Mouse (Mus musculus) adrenal gland, adult 8-10 months (tissue): Measurements from ENCODE around the gene Usf1. TPM values are rescaled to one million over a fixed set of nuclear protein-coding genes. Genes with fewer than 3 reads are reported as not detected.

Experiments used
- DNase-seq: peaks from one replicate; pipeline ENCODE4 v3.0.0; 2022
- total RNA-seq, 4 experiments: library from RNA; stranded (reverse); gene quantifications; 2 replicates each; pipeline ENCODE4 v1.2.4; 2022

Gene Usf1
- total RNA-seq: 10 to 100 TPM; 61.4 to 94.4 (median 75.4) TPM

DNA sequence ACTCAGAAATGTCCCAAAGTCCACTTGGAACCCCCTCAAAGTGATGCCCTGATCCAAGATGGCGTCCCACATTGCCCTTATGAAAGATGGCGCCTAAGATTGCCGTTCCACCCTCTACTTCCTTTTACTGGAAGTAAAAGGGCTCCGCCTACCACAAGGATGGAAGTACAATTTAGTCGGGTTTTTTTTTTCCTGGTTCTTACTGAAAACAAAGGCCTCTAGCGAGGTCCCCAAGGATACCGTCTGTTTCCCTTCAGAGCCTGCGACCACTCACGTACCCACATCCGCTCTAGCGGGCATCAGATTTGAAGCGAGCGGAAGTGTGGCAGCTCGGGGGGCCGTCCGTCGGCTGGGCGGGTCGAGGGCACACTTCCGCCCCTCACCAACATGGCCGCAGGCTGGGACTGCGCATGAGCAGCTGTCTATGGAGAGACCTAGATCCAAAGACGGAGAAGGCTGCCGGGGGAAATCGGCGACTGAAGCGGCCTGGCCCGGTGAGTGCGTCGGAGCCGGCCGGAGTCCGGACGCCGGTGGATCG, at the start of gene Usf1:
Gene Usf1 (plus strand): TSS at position 367 of the 538 bp plus-strand sequence.
- DNase-seq: peak; percentile 92

- no peak for DNase-seq
Observed at GRCm38 (mm10) chr1:171365934-171366333, 45.2 kb upstream of the Usf1 start.

- no peak for DNase-seq
Observed at GRCm38 (mm10) chr1:171369845-171370556, 41.1 kb upstream of the Usf1 start, which contains the start of gene Nectin4. Gene Nectin4 (plus strand): TSS chr1:171370099.

DNA sequence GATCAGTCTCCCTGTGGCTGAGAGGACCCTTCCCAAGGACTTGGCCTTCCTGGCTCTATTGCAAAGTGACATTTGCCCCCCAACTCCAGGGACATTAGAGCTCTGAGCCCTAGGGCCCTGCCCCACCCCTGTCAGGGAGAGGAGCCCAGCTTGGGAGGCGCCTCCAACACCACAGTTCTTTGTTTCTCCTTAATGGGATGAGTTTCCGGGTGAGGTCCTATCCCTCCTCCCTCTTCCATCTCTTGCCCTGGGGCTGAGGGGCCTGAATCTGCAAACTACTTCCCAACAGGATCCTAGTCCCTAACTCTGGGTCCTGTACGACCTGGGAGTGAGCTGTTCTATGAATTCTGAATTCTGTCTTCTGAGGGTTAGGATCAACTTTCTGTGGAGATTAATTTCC, 38.2 kb upstream of the Usf1 start:
- no peak for DNase-seq

DNA sequence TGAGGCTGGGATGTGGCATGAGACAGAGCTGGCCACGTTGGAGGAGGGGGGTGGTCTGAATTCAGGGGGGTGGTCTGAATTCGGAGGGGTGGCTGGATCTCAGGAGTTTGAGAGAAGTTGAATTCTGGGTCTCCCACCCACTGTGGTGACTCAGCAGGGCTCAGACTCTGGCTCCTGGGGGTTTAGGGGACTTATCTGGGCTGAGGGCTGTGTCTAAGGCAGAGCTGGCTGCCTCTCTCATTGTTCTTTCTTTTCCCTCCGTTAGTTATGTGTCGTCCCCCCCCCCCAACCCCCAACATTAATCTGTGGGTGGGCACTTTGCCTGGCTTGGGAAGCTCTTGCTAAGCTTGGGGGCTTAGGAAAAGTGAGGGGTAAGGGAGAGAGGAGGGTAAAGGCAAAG, 37.2 kb upstream of the Usf1 start:
- no peak for DNase-seq

DNA sequence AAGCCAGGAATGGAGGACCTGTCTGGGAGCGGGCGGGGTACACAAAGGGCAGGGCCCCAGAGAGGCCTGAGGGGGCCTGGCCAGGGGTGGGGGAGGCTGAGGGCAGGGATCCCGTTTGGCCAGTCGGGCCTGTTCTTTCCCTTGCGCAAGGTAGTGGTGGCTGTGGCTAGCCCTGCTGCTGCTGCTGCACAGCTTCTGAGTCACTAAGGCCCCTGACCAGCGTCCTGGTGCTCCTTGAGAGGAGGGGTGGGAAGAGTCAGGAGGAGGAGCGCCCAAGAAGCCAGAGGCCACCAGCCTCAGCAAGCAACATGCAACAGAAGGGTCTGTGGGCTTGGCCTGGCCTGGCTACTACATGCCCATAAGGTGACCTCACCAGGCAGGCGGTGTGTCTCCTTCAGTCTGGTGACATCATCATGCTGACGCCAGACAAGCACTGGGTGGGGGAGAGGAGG, 35.4 kb upstream of the Usf1 start:
- no peak for DNase-seq

GRCm38 (mm10) chr1:171378298-171378697, 32.8 kb upstream of the Usf1 start:
- no peak for DNase-seq

DNA sequence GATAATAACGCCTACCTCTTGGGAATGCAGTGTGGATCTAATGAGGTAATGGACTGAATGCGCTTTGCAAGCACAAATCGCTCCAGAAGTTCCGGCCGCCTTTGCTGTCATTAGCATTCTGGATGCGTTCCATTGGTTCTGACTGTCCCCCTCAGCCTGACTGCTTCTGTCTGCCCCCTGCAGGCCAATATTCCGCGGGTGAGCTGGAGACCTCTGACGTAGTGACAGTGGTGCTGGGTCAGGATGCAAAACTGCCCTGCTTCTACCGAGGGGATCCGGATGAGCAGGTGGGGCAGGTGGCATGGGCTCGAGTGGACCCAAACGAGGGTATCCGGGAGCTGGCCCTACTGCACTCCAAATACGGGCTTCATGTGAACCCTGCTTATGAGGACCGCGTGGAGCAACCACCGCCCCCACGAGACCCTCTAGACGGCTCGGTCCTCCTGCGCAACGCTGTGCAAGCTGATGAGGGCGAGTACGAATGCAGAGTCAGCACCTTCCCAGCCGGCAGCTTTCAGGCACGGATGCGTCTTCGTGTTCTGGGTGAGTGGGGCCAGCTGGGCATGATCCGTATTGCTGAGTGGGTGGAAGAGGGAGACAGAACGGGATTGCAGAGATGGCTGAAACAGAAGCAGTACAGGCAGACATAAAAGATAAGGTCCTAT, 31.0 kb upstream of the Usf1 start:
- peak; percentile 57 for DNase-seq

- no peak for DNase-seq
Observed at GRCm38 (mm10) chr1:171382096-171382620, 29.0 kb upstream of the Usf1 start.

DNA sequence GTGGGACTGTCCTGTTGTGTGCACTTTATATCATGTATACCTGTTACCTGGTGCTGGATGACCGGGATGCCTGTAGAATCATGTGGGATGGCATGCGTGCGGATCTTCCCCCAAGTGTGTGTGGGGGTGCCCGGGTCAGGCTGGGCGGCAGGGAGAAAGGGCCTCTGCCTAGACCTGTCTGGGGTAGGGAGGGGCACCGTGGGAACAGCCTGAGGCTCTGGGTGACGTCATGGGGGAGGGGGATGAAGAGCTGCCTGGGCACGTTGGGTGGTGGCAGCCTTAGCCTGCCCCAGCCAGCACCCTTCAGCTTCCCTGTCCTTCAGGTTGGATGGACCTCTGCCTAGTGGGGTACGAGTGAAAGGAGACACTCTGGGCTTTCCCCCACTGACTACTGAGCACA, 26.8 kb upstream of the Usf1 start:
- DNase-seq: no peak

- DNase-seq: no peak
Observed at GRCm38 (mm10) chr1:171385171-171385570, 25.9 kb upstream of the Usf1 start.

DNA sequence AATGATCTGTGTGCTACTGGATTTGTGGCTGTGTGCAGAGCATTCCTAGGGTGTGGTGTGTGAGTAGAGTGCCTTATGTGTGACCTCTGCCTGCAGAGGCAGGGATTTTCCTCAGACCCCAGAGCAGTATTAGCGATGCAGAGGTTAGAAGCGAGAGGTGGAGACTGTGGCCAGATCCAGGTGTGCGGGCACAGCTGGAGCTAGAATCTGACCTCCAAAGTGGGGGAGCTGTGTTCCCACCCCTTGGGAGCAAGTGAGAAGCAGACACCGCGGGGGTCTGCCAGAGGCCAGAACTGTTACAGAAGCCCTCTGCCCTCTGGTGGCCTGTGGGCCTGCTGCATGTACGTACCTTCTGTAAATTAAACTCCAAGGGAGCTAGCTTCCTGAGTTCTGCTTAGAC, 24.0 kb upstream of the Usf1 start:
- DNase-seq: no peak

DNA sequence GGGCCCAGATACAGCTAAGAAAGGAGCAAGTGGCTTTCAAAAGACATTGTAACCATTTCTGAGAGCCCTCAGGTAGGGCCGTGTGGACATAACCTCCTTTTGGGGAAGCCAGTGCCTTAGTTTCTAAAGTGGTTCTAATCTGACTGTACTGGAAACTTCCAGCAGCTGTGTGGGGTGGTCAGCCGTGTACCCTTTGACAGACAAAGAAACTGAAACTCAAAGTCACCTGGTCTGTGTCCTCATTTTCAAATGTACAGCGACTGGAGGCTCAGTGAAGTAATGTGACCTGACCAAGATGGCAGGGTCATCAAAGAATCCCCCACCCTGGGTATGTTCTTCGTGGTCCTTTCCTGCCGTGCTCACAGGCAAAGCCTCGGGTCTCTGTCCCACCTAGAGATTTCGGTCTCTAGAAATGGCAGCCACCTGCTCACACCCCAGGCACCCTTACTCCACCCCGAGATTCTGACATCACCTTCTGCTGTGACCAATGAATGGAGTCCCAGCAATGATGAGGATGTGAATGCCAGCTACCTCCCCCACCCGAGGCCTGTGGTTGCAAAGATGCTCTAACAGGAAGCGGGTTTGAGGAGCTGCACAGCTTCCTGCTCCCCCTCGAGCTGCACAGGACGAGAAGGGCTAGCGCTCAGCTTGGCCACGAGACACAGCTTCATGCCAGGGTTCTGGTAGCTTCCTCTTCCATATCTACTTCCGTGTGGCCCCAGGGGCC, 22.6 kb upstream of the Usf1 start, which contains the start of gene Arhgap30:
Gene Arhgap30 (plus strand): TSS at position 579 of the 727 bp plus-strand sequence.
- peak; percentile 32 for DNase-seq

GRCm38 (mm10) chr1:171390101-171390500, 21.0 kb upstream of the Usf1 start:
- no peak for DNase-seq

DNA sequence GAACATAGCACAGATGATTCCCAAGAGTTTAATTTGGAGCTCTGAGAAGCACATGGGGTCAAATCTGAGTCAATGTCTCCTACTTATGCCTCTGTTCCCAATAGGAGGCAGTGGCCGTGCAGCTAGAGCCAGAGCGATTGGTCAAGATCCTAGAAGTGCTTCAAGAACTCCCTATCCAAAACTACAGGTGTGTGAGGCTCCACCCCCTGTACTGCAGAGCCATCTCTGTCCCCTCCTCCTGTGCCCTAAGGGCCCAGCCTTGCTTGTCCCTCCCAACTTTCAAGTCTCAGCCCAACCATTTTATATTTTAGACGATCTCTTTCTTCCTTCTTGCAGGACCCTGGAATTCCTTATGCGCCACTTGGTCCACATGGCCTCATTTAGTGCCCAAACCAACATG, 9.3 kb upstream of the Usf1 start:
- no peak for DNase-seq

DNA sequence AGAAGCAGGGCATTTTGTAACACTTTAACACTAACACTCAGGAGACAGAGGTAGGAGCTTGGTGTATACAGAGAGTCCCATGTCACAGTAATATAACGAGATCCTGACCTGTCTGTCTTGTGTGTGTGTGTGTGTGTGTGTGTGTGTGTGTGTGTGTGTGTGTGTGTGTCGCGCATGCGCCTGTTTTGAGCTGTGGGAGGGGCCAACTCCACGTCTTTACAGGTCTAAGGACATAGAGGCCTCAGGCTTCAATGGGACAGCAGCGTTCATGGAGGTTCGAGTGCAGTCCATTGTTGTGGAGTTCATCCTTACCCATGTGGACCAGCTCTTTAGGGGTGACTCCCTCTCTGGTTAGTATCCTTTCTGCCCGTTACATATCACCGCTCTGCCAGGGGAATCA, 8.1 kb upstream of the Usf1 start:
- no peak for DNase-seq

DNA sequence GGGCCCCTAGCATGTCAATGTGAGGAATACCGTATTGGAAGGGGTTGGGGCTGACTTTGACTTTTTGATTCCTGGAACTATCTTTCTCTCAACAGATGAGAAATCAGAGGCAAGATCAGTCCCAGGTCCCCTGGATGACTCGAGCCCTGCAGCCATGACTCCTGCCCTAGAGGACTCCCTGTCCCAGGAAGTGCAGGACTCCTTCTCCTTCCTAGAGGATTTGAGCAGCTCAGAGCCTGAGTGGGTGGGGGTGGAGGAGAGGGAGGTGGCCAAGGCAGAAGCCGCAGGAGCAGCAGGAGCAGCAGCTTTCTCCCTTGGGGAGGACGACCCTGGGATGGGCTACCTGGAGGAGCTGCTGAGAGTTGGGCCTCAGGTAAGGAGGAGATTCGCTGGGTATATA, 3.9 kb upstream of the Usf1 start:
- no peak for DNase-seq

GRCm38 (mm10) chr1:171410231-171410630, 882 bp upstream of the Usf1 start:
- no peak for DNase-seq

GRCm38 (mm10) chr1:171411492-171411941, 404 bp downstream of the Usf1 start:
- DNase-seq: no peak

- DNase-seq: no peak
Observed at GRCm38 (mm10) chr1:171412001-171412441, 908 bp downstream of the Usf1 start.

DNA sequence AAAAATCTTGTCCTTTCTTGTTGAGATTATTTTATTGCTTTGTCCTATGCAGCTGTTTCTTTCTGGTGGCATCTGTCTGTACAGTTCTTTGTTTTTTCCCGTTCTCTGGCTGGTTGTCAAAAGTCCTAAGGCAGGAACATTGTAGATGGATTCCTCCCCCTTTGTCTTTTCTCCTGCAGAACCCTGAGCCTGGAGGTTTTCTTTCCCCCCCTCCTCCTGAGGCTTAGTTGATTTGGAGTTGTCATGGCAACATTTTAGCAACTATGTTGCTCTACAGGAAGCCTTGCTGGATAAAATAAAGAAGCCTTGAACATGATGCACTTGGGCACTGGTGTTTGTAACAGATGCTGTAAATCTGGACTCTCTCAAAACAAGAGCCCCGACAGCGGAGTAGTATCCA, 1.3 kb downstream of the Usf1 start:
- DNase-seq: no peak

DNA sequence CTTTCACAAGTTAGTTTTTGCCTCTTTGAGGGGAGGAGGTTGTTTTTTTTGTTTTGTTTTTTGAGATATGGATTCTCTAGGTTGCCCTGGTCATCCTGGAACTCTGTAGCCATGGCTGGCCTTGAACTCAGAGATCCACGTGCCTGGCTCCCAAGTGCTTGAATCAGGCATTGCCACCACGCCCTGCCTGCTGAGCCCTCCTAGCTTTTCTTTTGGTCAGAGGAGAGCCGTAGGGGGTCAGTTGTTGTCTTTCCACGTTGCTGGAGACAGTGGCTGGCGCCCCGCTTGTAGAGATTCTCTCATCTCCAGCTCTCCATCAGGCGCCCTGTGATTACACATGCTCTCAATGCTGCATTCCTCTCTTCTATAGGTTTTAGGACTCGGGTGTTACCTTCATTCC, 2.5 kb downstream of the Usf1 start:
- no peak for DNase-seq

GRCm38 (mm10) chr1:171418660-171419059, 7.5 kb downstream of the Usf1 start, which contains the start of gene Tstd1:
Gene Tstd1 (plus strand): TSS chr1:171418872.
- DNase-seq: no peak
